Mouse (Mus musculus) hematopoietic stem cell, adult 5-6 weeks (primary cell): ENCODE measurements around the gene Atp8a1. TPM values are rescaled to one million over a fixed set of nuclear protein-coding genes. Genes with fewer than 3 reads are reported as not detected.

Experiments
- ATAC-seq, 2 experiments: fragments of 125-278 bp in 1 of 2; replicated peaks in 1 of 2; 2 replicates each; pipeline ENCODE4 v1.8.0; 2016 to 2017; ENCODE audit warnings: inconsistent platforms in 2 of 2, mild to moderate bottlenecking in 2 of 2, moderate number of reproducible peaks in 2 of 2, low read depth in 1 of 2, moderate TSS enrichment in 1 of 2; ENCODE audit not compliant: low FRiP score in 2 of 2, poor library complexity in 2 of 2, severe bottlenecking in 2 of 2, insufficient read depth in 1 of 2, low TSS enrichment in 1 of 2
- total RNA-seq: library from RNA; stranded (forward); fragments of 172-1452, 232-1000 nt; gene quantifications from 2 replicates; pipeline ENCODE4 v1.2.3, GENCODE M21; 2017

Gene Atp8a1
- 47.8 and 68.4 TPM in 2 replicates for total RNA-seq

GRCm38 (mm10) chr5:67847253-67848165 is at the start of gene Atp8a1:
Gene Atp8a1, minus strand, starts transcription at chr5:67847434.
- ATAC-seq = peak; percentile 74 to 76

- no peak for ATAC-seq
Measured at GRCm38 (mm10) chr5:67884422-67885210, 37.4 kb upstream of the Atp8a1 start.

DNA sequence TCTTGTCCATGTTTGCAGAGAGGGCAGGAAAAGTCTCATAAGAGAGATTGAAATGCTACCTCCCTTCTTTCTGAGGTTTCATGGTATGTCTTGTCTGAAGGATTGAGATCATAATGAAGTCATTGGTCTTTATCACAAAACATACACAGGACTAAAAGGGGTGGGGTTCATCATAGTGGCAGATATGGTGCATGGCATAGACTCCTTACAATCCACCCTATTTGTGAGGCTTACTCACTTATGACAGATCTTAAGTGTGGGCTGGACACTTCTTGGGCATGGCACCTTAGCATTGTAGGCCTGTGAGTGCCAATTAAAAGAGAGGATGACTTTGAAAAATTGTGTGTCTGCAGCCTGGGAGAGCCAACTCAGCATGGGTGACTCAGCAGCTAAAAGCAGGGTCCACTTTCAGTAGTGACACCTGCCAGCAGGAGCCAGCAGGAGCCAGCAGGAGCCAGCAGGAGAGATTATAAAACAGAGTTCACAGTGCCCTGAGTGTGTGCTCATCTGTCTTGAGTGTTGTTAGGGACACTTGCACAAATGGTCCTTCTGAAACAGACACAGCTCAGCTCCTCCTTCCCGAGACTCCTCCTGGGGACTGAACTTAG is 36.4 kb upstream of the Atp8a1 start:
- ATAC-seq = no peak

DNA sequence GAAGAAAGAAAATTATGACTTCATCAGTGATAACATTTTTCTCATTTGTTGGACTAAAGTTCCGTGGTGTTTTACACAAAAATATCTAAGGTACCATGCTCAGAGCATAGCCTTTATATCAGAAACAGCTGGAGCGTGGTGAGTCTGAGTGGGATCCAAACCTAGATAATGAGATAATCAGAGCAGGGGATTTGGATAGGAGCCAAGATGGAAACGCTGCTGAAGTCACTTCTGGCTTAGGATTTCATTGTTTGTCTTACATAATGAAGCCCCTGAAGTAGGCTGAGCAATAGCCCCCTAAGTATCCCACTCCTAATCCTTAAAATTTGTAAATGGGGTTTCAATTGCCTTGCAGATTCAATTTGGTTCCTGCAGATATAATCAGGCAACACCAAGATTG is 24.2 kb upstream of the Atp8a1 start:
- no peak for ATAC-seq

DNA sequence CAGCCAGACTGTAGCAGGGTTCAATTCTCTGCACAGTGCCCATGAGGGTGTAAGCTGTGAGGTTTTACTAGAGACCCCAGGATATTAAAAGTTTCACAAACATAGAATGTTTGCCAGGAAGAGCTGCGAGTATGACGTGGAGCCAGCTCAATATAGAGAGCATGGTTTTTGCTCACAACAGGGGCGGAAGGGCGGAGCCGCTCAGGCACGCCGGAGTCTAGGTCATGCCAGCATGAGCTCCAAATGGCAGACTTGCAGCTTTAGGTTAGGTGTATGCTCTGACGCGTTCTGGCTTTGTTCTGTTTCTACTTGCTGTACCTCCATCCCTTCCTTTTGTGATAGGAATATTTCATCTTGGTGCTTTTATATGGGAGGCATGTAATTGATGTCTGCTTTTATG is 19.0 kb upstream of the Atp8a1 start:
- ATAC-seq = no peak

DNA sequence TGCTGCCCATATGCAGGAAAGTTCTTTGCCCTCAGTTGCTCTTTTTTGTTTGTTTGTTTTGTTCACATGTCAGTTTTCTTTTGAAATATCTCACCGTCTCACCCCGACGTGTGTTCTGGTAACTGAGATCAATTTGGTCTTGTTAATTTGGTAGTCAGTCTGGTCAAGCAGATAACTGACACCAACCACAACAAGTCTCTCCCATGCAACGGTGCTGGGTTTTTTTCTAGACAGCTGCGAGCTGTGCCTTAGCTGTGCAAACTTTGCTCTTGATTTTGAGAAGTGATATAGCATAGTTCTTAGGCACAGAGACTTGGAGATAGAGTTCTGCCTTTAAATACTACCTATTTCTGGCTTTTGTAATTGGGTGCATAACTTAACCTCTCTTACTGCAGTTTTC is 18.4 kb upstream of the Atp8a1 start:
- ATAC-seq = no peak

DNA sequence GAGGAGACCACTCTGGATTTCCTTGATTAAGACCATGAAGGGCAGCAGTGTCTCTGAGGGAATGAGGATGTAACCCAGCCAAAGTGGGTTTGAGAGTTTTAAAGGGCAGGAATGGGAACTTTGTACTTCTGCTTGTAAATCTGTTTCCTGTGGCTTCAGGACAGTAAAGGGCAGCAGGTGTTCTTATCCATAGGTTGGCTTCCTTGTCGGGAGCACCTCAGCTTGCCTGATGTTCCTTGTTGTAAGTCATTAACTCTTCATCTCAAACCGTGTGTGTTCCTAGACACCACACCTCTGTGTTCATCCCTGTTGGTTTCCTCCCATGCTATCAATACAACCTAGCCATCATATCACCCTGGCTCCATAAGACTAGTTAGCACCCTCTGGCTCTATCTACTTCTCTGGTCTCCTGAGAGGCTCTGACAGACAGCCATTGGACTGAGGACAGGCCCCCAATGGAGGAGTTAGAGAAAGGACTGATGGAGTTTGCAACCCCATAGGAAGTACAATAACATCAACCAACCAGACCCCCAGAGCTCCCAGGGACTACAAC is 17.4 kb upstream of the Atp8a1 start:
- ATAC-seq = peak in 1 of 2 experiments; percentile 23; a peak in 2 of 4 replicates

DNA sequence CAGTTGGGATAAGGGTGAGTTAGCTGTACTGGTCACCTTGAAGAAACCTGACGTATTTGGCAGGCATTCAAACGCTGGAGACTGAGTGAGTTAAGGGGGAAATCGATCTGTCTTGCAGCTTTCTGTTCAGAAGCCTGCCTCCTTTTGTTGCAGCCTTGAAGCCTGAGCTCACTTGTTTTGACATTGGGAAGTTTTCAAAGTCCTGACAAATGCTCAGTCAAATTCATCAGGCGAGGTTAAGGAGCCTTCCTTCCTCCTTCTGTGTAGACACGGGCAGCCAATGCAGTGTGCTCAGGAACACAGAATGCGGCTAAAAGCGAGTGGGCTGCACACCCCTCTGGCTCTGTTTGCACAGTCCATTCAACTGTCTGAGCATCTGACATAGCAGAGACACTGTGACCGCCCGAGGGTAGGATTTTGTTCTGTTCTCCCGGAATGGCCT is 16.7 kb upstream of the Atp8a1 start:
- ATAC-seq = peak; percentile 7 to 37; a peak in 2 of 4 replicates

GRCm38 (mm10) chr5:67854963-67855606 is 7.9 kb upstream of the Atp8a1 start:
- no peak for ATAC-seq

DNA sequence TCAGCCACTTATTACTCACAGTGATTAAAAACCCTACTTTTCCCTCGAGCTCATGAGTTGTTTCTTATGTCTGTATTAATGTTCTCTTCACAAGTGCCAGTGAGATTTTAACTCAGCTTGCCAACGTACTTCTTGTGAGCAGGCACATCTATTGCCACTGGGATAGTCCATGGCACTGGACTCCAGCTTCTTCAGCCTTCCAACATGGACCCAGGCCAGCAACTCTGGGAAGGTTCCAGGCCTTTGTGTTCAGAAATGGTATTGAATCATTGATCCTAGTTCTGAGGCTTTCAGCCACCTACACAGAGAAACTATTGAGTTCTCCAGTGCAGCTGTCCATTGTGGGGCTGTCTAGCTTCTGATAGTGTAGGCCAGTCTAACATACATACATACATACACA is 5.6 kb upstream of the Atp8a1 start:
- no peak for ATAC-seq

GRCm38 (mm10) chr5:67849411-67849810 is 2.2 kb upstream of the Atp8a1 start:
- no peak for ATAC-seq

GRCm38 (mm10) chr5:67848511-67849014 is 1.3 kb upstream of the Atp8a1 start:
- no peak for ATAC-seq

GRCm38 (mm10) chr5:67846361-67847224 is 641 bp downstream of the Atp8a1 start:
- peak; percentile 30 to 35 for ATAC-seq

DNA sequence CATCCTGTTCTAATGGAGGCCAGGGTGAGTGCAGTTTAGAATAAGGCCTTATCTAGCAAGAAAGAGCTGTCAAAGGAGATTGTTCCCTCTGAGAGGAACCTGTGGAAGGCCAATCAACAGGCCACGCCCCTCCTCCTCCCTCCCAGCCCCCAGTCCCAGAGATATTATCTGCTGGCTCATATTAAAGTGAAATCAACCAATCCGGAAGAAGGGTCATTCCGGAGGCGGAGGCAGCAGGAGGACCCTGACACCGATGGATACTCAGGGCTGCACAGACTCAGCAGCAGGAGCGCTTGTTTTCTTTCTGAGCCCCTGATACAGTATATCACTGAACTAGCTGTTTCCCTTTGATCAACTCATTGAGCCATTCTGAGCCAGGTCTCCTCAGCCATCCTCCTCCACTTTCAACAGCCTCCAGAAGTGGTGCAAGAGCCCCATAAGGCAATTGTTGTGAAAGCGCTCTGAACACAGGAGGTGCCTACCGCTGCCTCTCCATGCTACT is 2.0 kb downstream of the Atp8a1 start:
- ATAC-seq = peak; percentile 15 to 16

DNA sequence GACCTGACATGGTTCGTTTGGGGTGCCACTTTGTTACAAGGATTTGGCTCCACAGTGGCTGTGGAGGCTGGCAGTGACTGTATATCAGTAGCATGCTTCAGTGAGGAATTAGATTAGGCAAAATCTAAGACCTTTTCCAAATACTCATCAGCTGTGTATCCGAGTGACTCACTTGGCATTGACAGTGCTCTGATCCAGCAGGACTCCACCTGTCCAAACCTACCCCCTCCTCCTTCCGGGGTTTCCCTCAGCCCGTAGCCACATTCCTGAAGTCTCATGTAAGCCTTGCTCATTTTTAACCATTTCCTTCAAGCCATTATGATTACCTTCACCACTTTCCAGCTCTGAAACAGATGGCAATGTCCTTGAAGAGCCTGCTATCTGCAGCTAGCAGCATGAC is 3.2 kb downstream of the Atp8a1 start:
- ATAC-seq = no peak

GRCm38 (mm10) chr5:67842306-67842705 is 4.9 kb downstream of the Atp8a1 start:
- ATAC-seq = no peak
